Mouse (Mus musculus) adrenal gland, postnatal 25 days (tissue): ENCODE results near the gene Tbc1d8. TPM values are rescaled to one million over a fixed set of nuclear protein-coding genes. Genes with fewer than 3 reads are reported as not detected.

ENCODE experiments used
- DNase-seq: peaks from one replicate; pipeline ENCODE4 v3.0.0; 2021; ENCODE audit warnings: mixed read lengths
- total RNA-seq: library from RNA; stranded (reverse); gene quantifications from 2 replicates; pipeline ENCODE4 v1.2.3, GENCODE M21; 2021

The Tbc1d8 gene
- total RNA-seq, 1 experiment from 2014 or later, result 16.7 TPM

DNA sequence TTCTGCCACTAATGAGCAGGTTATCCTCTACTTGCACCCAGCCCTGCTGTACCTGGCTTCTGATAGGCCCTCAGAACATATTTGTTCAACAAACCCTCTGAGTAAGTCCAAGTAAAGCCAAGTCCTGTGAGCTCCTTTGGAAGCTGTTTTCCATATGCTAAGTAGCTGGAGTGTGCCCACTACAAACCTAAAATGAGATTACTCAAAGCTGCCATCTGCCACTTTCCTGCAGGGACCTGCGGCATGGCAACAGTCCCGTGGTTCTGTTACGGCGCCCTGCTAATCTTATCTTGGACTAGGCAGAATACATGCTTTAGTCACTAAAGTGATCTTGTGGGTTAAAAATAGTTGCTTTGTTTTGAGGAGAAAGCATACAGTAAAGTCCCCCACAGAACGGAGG is 32.4 kb downstream of the Tbc1d8 start:
- DNase-seq, result no peak

- DNase-seq, result no peak
Observed at GRCm38 (mm10) chr1:39445303-39446050, 33.1 kb downstream of the Tbc1d8 start.

- no peak for DNase-seq
Observed at GRCm38 (mm10) chr1:39443764-39444163, 34.8 kb downstream of the Tbc1d8 start.

- DNase-seq, result no peak
Observed at GRCm38 (mm10) chr1:39441686-39442085, 36.9 kb downstream of the Tbc1d8 start.

DNA sequence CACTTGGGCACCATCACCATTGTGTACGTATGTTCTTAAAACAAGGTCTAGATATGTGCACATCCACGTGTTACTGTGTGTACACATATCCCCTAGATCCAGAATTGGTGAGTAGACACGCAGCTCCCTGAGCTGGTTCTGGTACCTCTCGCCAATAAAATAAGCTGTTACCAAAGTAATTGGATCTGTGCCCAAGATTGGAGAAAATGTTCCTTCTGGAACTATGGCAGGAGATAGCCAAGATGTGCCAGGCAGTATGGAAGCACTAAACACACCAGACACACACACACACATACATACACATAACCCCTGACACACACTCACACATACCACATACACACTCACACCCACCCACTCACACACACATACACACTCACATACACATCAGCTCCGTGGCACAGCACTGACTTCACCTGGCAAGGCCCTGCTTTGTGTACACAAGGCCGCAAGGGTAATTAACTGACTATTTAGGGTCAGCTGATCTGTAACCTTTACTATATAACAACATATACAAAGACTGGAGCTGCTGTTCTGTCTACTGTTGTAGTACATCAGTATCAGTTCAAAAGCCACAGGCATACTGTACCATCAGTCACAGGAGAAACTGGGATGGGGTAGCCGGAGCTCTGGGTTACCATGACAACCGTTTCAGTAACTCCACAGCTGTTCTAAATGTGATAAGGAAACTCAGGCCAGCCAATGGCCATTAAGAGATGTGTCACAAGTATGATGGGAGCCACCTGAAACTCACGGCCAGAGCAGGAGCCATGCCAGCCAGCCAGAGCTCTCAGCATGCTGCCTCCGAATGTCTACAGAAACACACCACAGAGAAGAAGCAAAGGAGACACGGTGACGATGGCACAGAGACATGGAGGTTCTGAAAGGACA is 38.6 kb downstream of the Tbc1d8 start:
- DNase-seq, result no peak

GRCm38 (mm10) chr1:39438629-39439028 is 39.9 kb downstream of the Tbc1d8 start:
- DNase-seq, result no peak

DNA sequence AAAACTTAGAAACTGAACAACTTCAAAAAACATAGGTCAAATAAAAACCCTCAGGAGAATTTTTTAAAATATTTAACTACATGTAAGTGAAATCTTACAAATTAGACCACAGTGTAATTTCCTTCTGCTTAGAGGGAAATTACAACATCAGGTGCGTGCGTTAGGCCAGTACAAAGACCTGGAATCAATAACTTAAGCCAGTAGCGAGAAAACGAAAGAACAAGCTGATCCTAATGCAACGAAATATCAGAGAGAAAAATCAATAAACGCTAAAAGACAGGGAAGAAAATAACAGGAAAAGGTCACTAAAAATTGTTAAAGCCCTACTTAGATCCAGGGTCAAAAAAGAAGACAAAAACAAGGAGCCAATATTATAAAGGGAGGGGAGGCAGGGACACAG is 44.3 kb downstream of the Tbc1d8 start:
- DNase-seq, result no peak

DNA sequence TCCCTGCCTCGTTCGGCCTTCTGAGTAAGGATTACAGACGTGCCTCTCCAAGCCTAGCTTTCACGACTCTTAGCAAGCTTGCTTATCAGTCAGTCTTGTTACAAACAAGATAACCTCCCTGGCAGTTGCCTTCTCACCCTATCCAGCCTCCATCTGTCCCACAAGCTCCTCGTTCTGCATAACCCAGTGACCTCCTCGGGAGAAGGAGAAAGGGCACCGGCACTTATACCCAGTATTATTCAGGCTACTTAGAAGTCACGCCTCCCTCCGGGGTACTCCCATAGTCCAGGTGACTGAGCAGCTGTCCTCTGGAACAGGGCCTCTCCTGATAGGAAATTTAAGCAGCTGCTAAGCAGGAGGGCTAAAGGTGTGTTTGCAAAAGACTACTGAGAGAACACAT is 48.5 kb downstream of the Tbc1d8 start:
- no peak for DNase-seq

DNA sequence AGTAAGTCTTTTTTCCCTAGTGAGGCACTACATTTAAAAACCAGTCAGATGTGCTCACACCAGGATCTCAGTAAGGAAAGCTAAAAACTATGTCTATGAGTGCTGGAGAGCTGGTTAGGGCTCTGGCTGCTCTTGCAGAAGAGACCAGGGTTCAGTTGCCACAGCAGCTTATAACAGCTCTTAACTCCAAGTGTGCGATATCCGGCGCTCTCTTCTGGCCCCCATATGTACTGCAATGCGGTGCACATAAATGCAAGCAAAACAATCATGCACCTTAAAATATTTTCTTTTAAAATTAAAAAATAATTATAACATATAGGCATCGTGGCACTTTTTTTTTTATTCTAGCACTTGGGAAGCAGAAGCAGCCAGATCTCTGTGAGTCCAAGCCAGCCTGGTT is 49.5 kb downstream of the Tbc1d8 start:
- DNase-seq, result no peak

DNA sequence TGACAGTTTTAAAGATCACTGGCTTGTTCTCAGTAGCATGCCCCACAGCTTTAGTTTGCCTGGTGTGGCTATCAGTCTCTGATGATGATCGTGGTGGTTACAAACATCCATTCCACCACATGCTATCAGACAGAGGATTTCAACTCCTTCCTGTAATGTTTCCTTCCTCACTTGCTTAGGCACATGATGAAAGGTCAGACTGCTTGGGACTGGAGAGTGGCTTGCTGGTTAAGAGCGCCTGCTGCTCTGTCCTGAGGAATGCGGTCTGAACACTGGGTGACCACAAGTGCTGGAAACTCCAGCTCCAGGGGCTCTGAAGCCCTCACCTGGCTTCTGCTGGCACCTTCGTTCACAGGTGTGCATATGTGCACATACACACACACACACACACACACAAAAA is 50.3 kb downstream of the Tbc1d8 start:
- no peak for DNase-seq

- no peak for DNase-seq
Observed at GRCm38 (mm10) chr1:39425497-39425896, 53.1 kb downstream of the Tbc1d8 start.

GRCm38 (mm10) chr1:39420987-39421386 is 57.6 kb downstream of the Tbc1d8 start:
- DNase-seq, result no peak

- DNase-seq, result no peak
Observed at GRCm38 (mm10) chr1:39418852-39419251, 59.7 kb downstream of the Tbc1d8 start.

GRCm38 (mm10) chr1:39417817-39418216 is 60.7 kb downstream of the Tbc1d8 start:
- peak; percentile 58 for DNase-seq

- DNase-seq, result no peak
Observed at GRCm38 (mm10) chr1:39410085-39410821, 68.3 kb downstream of the Tbc1d8 start.

GRCm38 (mm10) chr1:39408668-39409067 is 69.9 kb downstream of the Tbc1d8 start:
- DNase-seq, result no peak

GRCm38 (mm10) chr1:39408123-39408522 is 70.4 kb downstream of the Tbc1d8 start:
- no peak for DNase-seq

DNA sequence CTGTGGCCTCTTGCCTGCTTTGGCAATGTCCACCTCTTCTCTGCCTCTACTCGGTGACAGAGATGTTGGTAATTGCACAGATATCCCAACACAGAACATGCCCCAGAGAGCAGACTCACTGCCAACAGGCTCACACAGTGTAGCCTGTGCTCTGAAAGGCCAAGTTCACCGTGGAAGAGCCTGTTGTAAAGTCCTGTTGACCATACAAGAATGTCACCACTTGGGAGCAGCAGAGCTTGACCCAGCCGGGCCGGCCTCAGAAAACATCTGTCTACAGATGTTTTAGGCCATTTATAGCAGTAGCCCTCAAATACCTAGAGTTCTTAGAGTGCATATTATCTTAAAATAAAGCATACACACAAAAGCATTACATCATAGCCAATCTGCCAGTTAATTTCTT is 71.4 kb downstream of the Tbc1d8 start:
- DNase-seq, result no peak

- DNase-seq, result no peak
Observed at GRCm38 (mm10) chr1:39400173-39400572, 78.4 kb downstream of the Tbc1d8 start.

DNA sequence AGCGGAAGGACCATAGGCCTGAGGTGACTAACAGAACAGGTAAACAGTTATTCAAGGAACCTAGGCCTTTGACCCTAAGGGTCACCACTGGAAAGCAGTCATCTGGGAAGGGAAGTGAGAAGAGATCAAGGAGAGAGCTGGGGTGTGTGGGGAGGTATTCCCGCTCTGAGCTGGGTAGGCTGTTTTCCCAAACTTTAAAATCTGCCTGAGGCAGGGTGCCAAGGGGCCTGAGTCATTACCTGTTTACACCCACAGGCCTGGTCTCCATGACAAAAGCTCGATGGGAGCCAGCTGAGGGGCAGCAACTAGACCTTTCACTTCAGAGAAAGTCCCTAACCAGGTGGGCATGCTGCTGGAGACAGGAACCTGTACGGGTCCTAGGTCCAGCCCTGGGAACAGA is 79.3 kb downstream of the Tbc1d8 start:
- DNase-seq, result peak; percentile 59

GRCm38 (mm10) chr1:39398284-39398683 is 80.3 kb downstream of the Tbc1d8 start:
- DNase-seq, result no peak

GRCm38 (mm10) chr1:39396347-39396746 is 82.2 kb downstream of the Tbc1d8 start:
- DNase-seq, result no peak

GRCm38 (mm10) chr1:39394650-39395049 is 83.9 kb downstream of the Tbc1d8 start:
- no peak for DNase-seq
